Mouse (Mus musculus): ENCODE measurements at regions not wholly inside any gene's neighbourhood (a gene's known extent, or its start where the extent isn't known, plus 50 kb on each side); places are given as distances from the start of the nearest gene placed in this dataset.

- 62% methylated on average over 3 of the region's 3 CpGs for WGBS
- Histone ChIP-seq H3K27me3 (ENCODE audit: control insufficient read depth, insufficient read depth, low read depth, low read length) (no peaks in the 10 kb centered on the region), H3K4me3 (ENCODE audit: low read length) (no peak overlapping the region), H3K4me2 (ENCODE audit: low read depth, low read length) (no peak overlapping the region), H3K4me1 (replicated peaks; ENCODE audit: control insufficient read depth, insufficient read depth, low read length) (no peaks in the 10 kb centered on the region), H3K36me3 (ENCODE audit: control insufficient read depth, insufficient read depth, low read length) (no peaks in the 10 kb centered on the region), H3K9ac (ENCODE audit: low read length) (no peak overlapping the region), H3K27ac (ENCODE audit: low read length) (no peak overlapping the region), H3K9me3 (ENCODE audit: control insufficient read depth, low read length) (no peaks in the 10 kb centered on the region)
- ATAC-seq (ENCODE audit: low read depth): no peak
Measured at GRCm38 (mm10) chr3:126276008-126276700, 87.3 kb upstream of the Arsj start.

- WGBS: 77% methylated on average over 7 of the region's 7 CpGs
- Histone ChIP-seq H3K9ac (ENCODE audit: low read length) (no peak overlapping the region), H3K4me3 (ENCODE audit: low read length) (no peak overlapping the region), H3K27ac (ENCODE audit: low read length) (no peak overlapping the region), H3K36me3 (ENCODE audit: control insufficient read depth, insufficient read depth, low read length) (no peaks in the 10 kb centered on the region), H3K9me3 (ENCODE audit: control insufficient read depth, low read length) (no peaks in the 10 kb centered on the region), H3K4me1 (replicated peaks; ENCODE audit: control insufficient read depth, insufficient read depth, low read length) (no peaks in the 10 kb centered on the region), H3K4me2 (ENCODE audit: low read depth, low read length) (no peak overlapping the region), H3K27me3 (ENCODE audit: control insufficient read depth, insufficient read depth, low read depth, low read length) (no peaks in the 10 kb centered on the region)
- no peak for ATAC-seq (ENCODE audit: low read depth)
Measured at GRCm38 (mm10) chr3:126284294-126285090, 79.0 kb upstream of the Arsj start.

GRCm38 (mm10) chr3:126292259-126292658 is 71.2 kb upstream of the Arsj start:
- Histone ChIP-seq H3K4me3 (ENCODE audit: low read length) (no peak overlapping the region), H3K9me3 (ENCODE audit: control insufficient read depth, low read length) (no peaks in the 10 kb centered on the region), H3K4me1 (replicated peaks; ENCODE audit: control insufficient read depth, insufficient read depth, low read length) (no peaks in the 10 kb centered on the region), H3K4me2 (ENCODE audit: low read depth, low read length) (no peak overlapping the region), H3K36me3 (ENCODE audit: control insufficient read depth, insufficient read depth, low read length) (no peaks in the 10 kb centered on the region), H3K27ac (ENCODE audit: low read length) (no peak overlapping the region), H3K27me3 (ENCODE audit: control insufficient read depth, insufficient read depth, low read depth, low read length) (no peaks in the 10 kb centered on the region), H3K9ac (ENCODE audit: low read length) (no peak overlapping the region)
- ATAC-seq (ENCODE audit: low read depth): no peak
- whole genome bisulfite sequencing: 66% methylated on average over 5 of the region's 5 CpGs

GRCm38 (mm10) chr3:126292830-126293229 is 70.7 kb upstream of the Arsj start:
- Histone ChIP-seq H3K27me3 (ENCODE audit: control insufficient read depth, insufficient read depth, low read depth, low read length) (no peaks in the 10 kb centered on the region), H3K4me1 (replicated peaks; ENCODE audit: control insufficient read depth, insufficient read depth, low read length) (no peaks in the 10 kb centered on the region), H3K4me3 (ENCODE audit: low read length) (no peak overlapping the region), H3K4me2 (ENCODE audit: low read depth, low read length) (no peak overlapping the region), H3K27ac (ENCODE audit: low read length) (no peak overlapping the region), H3K36me3 (ENCODE audit: control insufficient read depth, insufficient read depth, low read length) (no peaks in the 10 kb centered on the region), H3K9me3 (ENCODE audit: control insufficient read depth, low read length) (no peaks in the 10 kb centered on the region), H3K9ac (ENCODE audit: low read length) (no peak overlapping the region)
- no peak for ATAC-seq (ENCODE audit: low read depth)
- 52% methylated on average over 1 of the region's 1 CpGs for WGBS

GRCm38 (mm10) chr3:126293645-126294044 is 69.8 kb upstream of the Arsj start:
- Histone ChIP-seq H3K9ac (ENCODE audit: low read length) (no peak overlapping the region), H3K9me3 (ENCODE audit: control insufficient read depth, low read length) (no peaks in the 10 kb centered on the region), H3K36me3 (ENCODE audit: control insufficient read depth, insufficient read depth, low read length) (no peaks in the 10 kb centered on the region), H3K4me2 (ENCODE audit: low read depth, low read length) (no peak overlapping the region), H3K27ac (ENCODE audit: low read length) (no peak overlapping the region), H3K4me3 (ENCODE audit: low read length) (no peak overlapping the region), H3K4me1 (replicated peaks; ENCODE audit: control insufficient read depth, insufficient read depth, low read length) (no peaks in the 10 kb centered on the region), H3K27me3 (ENCODE audit: control insufficient read depth, insufficient read depth, low read depth, low read length) (no peaks in the 10 kb centered on the region)
- 78% methylated on average over 4 of the region's 4 CpGs for WGBS
- no peak for ATAC-seq (ENCODE audit: low read depth)

- no peaks in the 10 kb centered on the region for H3K4me1 ChIP-seq (replicated peaks; ENCODE audit: control insufficient read depth, insufficient read depth, low read length)
- H3K36me3 ChIP-seq (ENCODE audit: control insufficient read depth, insufficient read depth, low read length): no peaks in the 10 kb centered on the region
- no peak overlapping the region for H3K27ac ChIP-seq (ENCODE audit: low read length)
- no peak overlapping the region for H3K4me3 ChIP-seq (ENCODE audit: low read length)
- no peak for ATAC-seq (ENCODE audit: low read depth)
- no peak overlapping the region for H3K9ac ChIP-seq (ENCODE audit: low read length)
- no peaks in the 10 kb centered on the region for H3K27me3 ChIP-seq (ENCODE audit: control insufficient read depth, insufficient read depth, low read depth, low read length)
- H3K9me3 ChIP-seq (ENCODE audit: control insufficient read depth, low read length): no peaks in the 10 kb centered on the region
- WGBS: 81% methylated on average over 1 of the region's 1 CpGs
- H3K4me2 ChIP-seq (ENCODE audit: low read depth, low read length): no peak overlapping the region
Measured at GRCm38 (mm10) chr3:126295932-126296331, 67.6 kb upstream of the Arsj start.

GRCm38 (mm10) chr3:126299257-126299656 is 64.2 kb upstream of the Arsj start:
- 67% methylated on average over 3 of the region's 3 CpGs for WGBS
- Histone ChIP-seq H3K4me3 (ENCODE audit: low read length) (no peak overlapping the region), H3K9ac (ENCODE audit: low read length) (no peak overlapping the region), H3K27ac (ENCODE audit: low read length) (no peak overlapping the region), H3K27me3 (ENCODE audit: control insufficient read depth, insufficient read depth, low read depth, low read length) (no peaks in the 10 kb centered on the region), H3K4me1 (replicated peaks; ENCODE audit: control insufficient read depth, insufficient read depth, low read length) (no peaks in the 10 kb centered on the region), H3K4me2 (ENCODE audit: low read depth, low read length) (no peak overlapping the region), H3K9me3 (ENCODE audit: control insufficient read depth, low read length) (no peaks in the 10 kb centered on the region), H3K36me3 (ENCODE audit: control insufficient read depth, insufficient read depth, low read length) (no peaks in the 10 kb centered on the region)
- ATAC-seq (ENCODE audit: low read depth): no peak

- no peak for ATAC-seq (ENCODE audit: low read depth)
Measured at GRCm38 (mm10) chr3:126308303-126308702, 55.2 kb upstream of the Arsj start.

More at GRCm38 (mm10) chr3:126308303-126308702, 55.2 kb upstream of the Arsj start:
- Histone ChIP-seq H3K9me3 (ENCODE audit: control insufficient read depth, low read length) (no peaks in the 10 kb centered on the region), H3K9ac (ENCODE audit: low read length) (no peak overlapping the region), H3K36me3 (ENCODE audit: control insufficient read depth, insufficient read depth, low read length) (no peaks in the 10 kb centered on the region), H3K27me3 (ENCODE audit: control insufficient read depth, insufficient read depth, low read depth, low read length) (no peaks in the 10 kb centered on the region), H3K4me3 (ENCODE audit: low read length) (no peak overlapping the region), H3K4me2 (ENCODE audit: low read depth, low read length) (no peak overlapping the region), H3K27ac (ENCODE audit: low read length) (no peak overlapping the region), H3K4me1 (replicated peaks; ENCODE audit: control insufficient read depth, insufficient read depth, low read length) (no peaks in the 10 kb centered on the region)
